15 mouse cellular contexts compared by ENCODE assay signal in genomic region chr2:49961991-49962390, GRCm38 (mm10).
"Had no signal": no experiment of that assay in that cellular context is flagged by ENCODE, and none has a peak within 500 bp of the region (broad histone marks: within the 10 kb centered on the region; RNA-seq: fewer than 3 reads in every experiment).

No protein-coding gene starts in this region.

- DNase-seq: gastrocnemius, postnatal 14 days; gastrocnemius, postnatal 36 days; heart, adult 2 months; heart, postnatal 14 days; heart, postnatal 36 days; kidney, adult 11 months; kidney, adult 2 months; kidney, adult 9 months; kidney, postnatal 14 days; kidney, postnatal 36 days; layer of hippocampus, adult 9-11 months; liver; liver, embryonic 13.5 days; liver, postnatal 0 days; lung, adult 2 months had no signal
